In the genomic region with DNA sequence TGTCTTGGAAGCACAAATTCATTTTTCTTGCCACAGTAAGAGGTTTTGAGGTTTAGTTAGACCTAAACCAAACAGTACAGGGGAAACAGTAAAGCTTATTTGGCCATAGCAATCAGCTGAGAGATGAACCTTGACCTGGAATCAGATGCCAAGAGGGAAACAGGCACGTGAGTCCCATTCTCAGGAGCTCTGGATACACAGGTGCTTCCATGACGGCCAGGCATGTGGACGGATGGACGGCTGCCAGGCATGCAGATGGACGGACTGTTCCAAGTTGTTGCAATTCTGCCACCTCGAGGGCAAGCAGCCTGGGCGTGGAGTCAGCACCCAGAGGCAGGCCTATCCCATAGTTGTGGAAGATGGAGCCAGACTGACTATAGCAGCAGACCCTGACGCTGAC, we compare ENCODE assay signal across 9 mouse cellular contexts. TPM values are rescaled to one million over a fixed set of nuclear protein-coding genes. Genes with fewer than 3 reads are reported as not detected.
DNase-seq lines count a peak whose midpoint lies in the region; ATAC-seq and TF ChIP-seq lines count a peak whose summit lies in the region.
"Had no signal": no experiment of that assay in that cellular context is flagged by ENCODE, and none has a peak within 500 bp of the region (broad histone marks: within the 10 kb centered on the region; RNA-seq: fewer than 3 reads in every experiment).

No protein-coding gene starts in this region.

- no peak overlapping the region for H3K4me3 ChIP-seq in gastrocnemius, adult 2 months
- H3K4me3 ChIP-seq in lung, adult 2 months (replicated peaks; ENCODE audit: extremely low read depth, low read depth, low read length) = no peak overlapping the region
- no peak overlapping the region for H3K4me3 ChIP-seq in forebrain, embryonic 16.5 days (replicated peaks; ENCODE audit: low read length)
- no peak overlapping the region for H3K4me3 ChIP-seq in forebrain, embryonic 15.5 days
- H3K4me3 ChIP-seq: neural tube, embryonic 15.5 days had no signal

- no peak overlapping the region for H3K9ac ChIP-seq in forebrain, embryonic 16.5 days (replicated peaks; ENCODE audit: low read depth, low read length)
- H3K9ac ChIP-seq in forebrain, embryonic 15.5 days (replicated peaks) = no peak overlapping the region
- H3K9ac ChIP-seq: neural tube, embryonic 15.5 days had no signal

- peak; percentile 72 for DNase-seq in gastrocnemius, adult 2 months
- DNase-seq in gastrocnemius, postnatal 4 days (ENCODE audit: low spot score in 2 of 2) = no peak
- peak; percentile 44 to 66 for DNase-seq in adrenal gland, postnatal 36 days
- DNase-seq in gastrocnemius, postnatal 25 days = peak; percentile 42
- DNase-seq in lung, adult 2 months = peak; percentile 57
- no peak for DNase-seq in right cerebral cortex, postnatal 36 days (ENCODE audit: low spot score in 2 of 2)

- intact Hi-C loops in gastrocnemius, adult 2 months (cut with DNase I) = loop anchor here (5.0 kb wide), 1 partner anchor 102 kb away; no protein-coding TSS in a partner anchor

- no peaks in the 10 kb centered on the region; the same call in 1 of the 2 replicates for H3K36me3 ChIP-seq in forebrain, embryonic 16.5 days (ENCODE audit: control insufficient read depth, insufficient read depth)
- H3K36me3 ChIP-seq in forebrain, embryonic 15.5 days = peaks cover 15% of the 10 kb centered on the region

- no peak for TF ChIP-seq CTCF in gastrocnemius, adult 2 months (IDR thresholded peaks at IDR 0.05)
- TF ChIP-seq CTCF in lung, adult 2 months (IDR thresholded peaks at IDR 0.05; ENCODE audit: insufficient read depth, low read length) = no peak

- TF ChIP-seq POLR2A in lung, adult 2 months (IDR thresholded peaks at IDR 0.05; ENCODE audit: borderline replicate concordance, extremely low read depth, low read depth, low read length) = no peak

- 48% methylated on average over 8 of the region's 8 CpGs for whole genome bisulfite sequencing in lung, adult 2 months
- 81% methylated on average over 8 of the region's 8 CpGs for whole genome bisulfite sequencing in forebrain, embryonic 16.5 days
- WGBS in forebrain, embryonic 15.5 days = 76% methylated on average over 8 of the region's 8 CpGs

- H3K27ac ChIP-seq in gastrocnemius, adult 2 months = peak overlapping the region; percentile 2; the same call in 1 of the 2 replicates
- H3K27ac ChIP-seq in forebrain, embryonic 16.5 days (ENCODE audit: low read length) = no peak overlapping the region
- no peak overlapping the region for H3K27ac ChIP-seq in forebrain, embryonic 15.5 days (replicated peaks)
- H3K27ac ChIP-seq: neural tube, embryonic 15.5 days had no signal

- H3K9me3 ChIP-seq in forebrain, embryonic 16.5 days (ENCODE audit: control insufficient read depth, low read length) = no peaks in the 10 kb centered on the region
- no peaks in the 10 kb centered on the region for H3K9me3 ChIP-seq in forebrain, embryonic 15.5 days
- H3K9me3 ChIP-seq: neural tube, embryonic 15.5 days had no signal

- ATAC-seq in forebrain, embryonic 16.5 days = no peak
- ATAC-seq in forebrain, embryonic 15.5 days (replicated peaks) = no peak

- H3K27me3 ChIP-seq in forebrain, embryonic 16.5 days (replicated peaks; ENCODE audit: control insufficient read depth, insufficient read depth, low read length) = no peaks in the 10 kb centered on the region
- no peaks in the 10 kb centered on the region for H3K27me3 ChIP-seq in forebrain, embryonic 15.5 days
- H3K27me3 ChIP-seq: neural tube, embryonic 15.5 days had no signal

- H3K4me1 ChIP-seq in lung, adult 2 months (ENCODE audit: control insufficient read depth, insufficient read depth, low read length) = no peaks in the 10 kb centered on the region; the same call in 1 of the 2 replicates
- H3K4me1 ChIP-seq in forebrain, embryonic 16.5 days (replicated peaks; ENCODE audit: control insufficient read depth, insufficient read depth, low read length) = no peaks in the 10 kb centered on the region
- H3K4me1 ChIP-seq in forebrain, embryonic 15.5 days = no peaks in the 10 kb centered on the region
- H3K4me1 ChIP-seq: neural tube, embryonic 15.5 days had no signal

- no peak overlapping the region for H3K4me2 ChIP-seq in forebrain, embryonic 16.5 days (ENCODE audit: low read length)
- no peak overlapping the region for H3K4me2 ChIP-seq in forebrain, embryonic 15.5 days (replicated peaks)
- H3K4me2 ChIP-seq: neural tube, embryonic 15.5 days had no signal

RNA-seq across cellular contexts. Expression of a gene that starts 37.3 kb away (rescaled TPM):
- total RNA-seq in gastrocnemius, adult 2 months (2021) = 10 to 100 TPM; 21.6 to 25.7 TPM
- total RNA-seq in gastrocnemius, postnatal 4 days (2021) = 10 to 100 TPM; 28.7 to 29.1 TPM
- 10 to 100 TPM; 64.0 to 74.4 TPM for total RNA-seq in adrenal gland, postnatal 36 days (2021)
- 10 to 100 TPM; 20.8 to 23.5 TPM for total RNA-seq in gastrocnemius, postnatal 25 days (2021)
- polyA plus RNA-seq in lung, adult 2 months (2012; rRNA removed) = 58.1 and 71.6 TPM in 2 replicates
- polyA plus RNA-seq in forebrain, embryonic 16.5 days (2015; fragmentation: Nextera tagmentation; extraction: Ambion mirVana) = 112 and 124 TPM in 2 replicates
- polyA plus RNA-seq in forebrain, embryonic 15.5 days (2015; fragmentation: Nextera tagmentation; extraction: Ambion mirVana) = 107 and 112 TPM in 2 replicates

RNA-seq across cellular contexts. Expression of a gene that starts 38.4 kb away (rescaled TPM):
- 10 to 100 TPM; 86.7 to 93.4 TPM for total RNA-seq in gastrocnemius, adult 2 months (2021)
- 10 to 100 TPM; 43.1 to 45.0 TPM for total RNA-seq in gastrocnemius, postnatal 4 days (2021)
- total RNA-seq in adrenal gland, postnatal 36 days (2021) = 10 to 100 TPM; 44.6 to 63.8 TPM
- 10 to 100 TPM; 76.3 to 85.0 TPM for total RNA-seq in gastrocnemius, postnatal 25 days (2021)
- polyA plus RNA-seq in lung, adult 2 months (2012; rRNA removed) = 49.1 and 50.3 TPM in 2 replicates
- 16.2 and 19.3 TPM in 2 replicates for polyA plus RNA-seq in forebrain, embryonic 16.5 days (2015; fragmentation: Nextera tagmentation; extraction: Ambion mirVana)
- polyA plus RNA-seq in forebrain, embryonic 15.5 days (2015; fragmentation: Nextera tagmentation; extraction: Ambion mirVana) = 16.2 and 18.1 TPM in 2 replicates

RNA-seq across cellular contexts. Expression of a gene that starts 52.0 kb away (rescaled TPM):
- not detected for total RNA-seq in gastrocnemius, adult 2 months (2021)
- total RNA-seq in gastrocnemius, postnatal 4 days (2021) = 1 to 10 TPM; 1.0 TPM
- total RNA-seq in adrenal gland, postnatal 36 days (2021) = 1 to 10 TPM; 1.4 to 1.5 TPM
- total RNA-seq in gastrocnemius, postnatal 25 days (2021) = under 1 TPM; 0.29 to 0.36 TPM
- 7.4 and 23.0 TPM in 2 replicates for polyA plus RNA-seq in lung, adult 2 months (2012; rRNA removed)
- 0.47 and 0.52 TPM in 2 replicates for polyA plus RNA-seq in forebrain, embryonic 16.5 days (2015; fragmentation: Nextera tagmentation; extraction: Ambion mirVana)
- polyA plus RNA-seq in forebrain, embryonic 15.5 days (2015; fragmentation: Nextera tagmentation; extraction: Ambion mirVana) = 0.29 and 0.61 TPM in 2 replicates

RNA-seq across cellular contexts. Expression of a gene that starts 54.6 kb away (rescaled TPM):
- 10 to 100 TPM in 1 of 2 experiments, 1 to 10 TPM in 1; 8.1 to 11.7 TPM for total RNA-seq in gastrocnemius, adult 2 months (2021)
- 10 to 100 TPM; 24.1 to 24.4 TPM for total RNA-seq in gastrocnemius, postnatal 4 days (2021)
- total RNA-seq in adrenal gland, postnatal 36 days (2021) = 10 to 100 TPM; 48.6 to 54.2 TPM
- 1 to 10 TPM; 8.0 to 9.1 TPM for total RNA-seq in gastrocnemius, postnatal 25 days (2021)
- polyA plus RNA-seq in lung, adult 2 months (2012; rRNA removed) = 39.9 and 40.4 TPM in 2 replicates
- 8.1 and 10.7 TPM in 2 replicates for polyA plus RNA-seq in forebrain, embryonic 16.5 days (2015; fragmentation: Nextera tagmentation; extraction: Ambion mirVana)
- 6.5 and 6.7 TPM in 2 replicates for polyA plus RNA-seq in forebrain, embryonic 15.5 days (2015; fragmentation: Nextera tagmentation; extraction: Ambion mirVana)

Comparison
In these comparisons a context has a peak if more than half of its experiments do, and no peak if none do; other contexts are left out.
1. DNase-seq: peak in gastrocnemius, adult 2 months (single experiment), adrenal gland, postnatal 36 days (2 of 2), gastrocnemius, postnatal 25 days (single experiment) and lung, adult 2 months (single experiment); none in gastrocnemius, postnatal 4 days (0 of 2) and right cerebral cortex, postnatal 36 days (0 of 2).